Mouse (Mus musculus) embryonic fibroblast, embryonic 13.5 days (primary cell): ENCODE measurements at regions not wholly inside any gene's neighbourhood (a gene's known extent, or its start where the extent isn't known, plus 50 kb on each side); places are given as distances from the start of the nearest gene placed in this dataset.

ENCODE experiments used
- CTCF ChIP-seq: IDR thresholded peaks from 2 replicates; pipeline ENCODE4 v1.5.1; 2011; ENCODE audit warnings: mild to moderate bottlenecking, control low read depth, low read length, moderate library complexity, borderline replicate concordance; ENCODE audit not compliant: insufficient read depth
- POLR2A ChIP-seq: IDR thresholded peaks from 2 replicates; pipeline ENCODE4 v1.6.1; 2011; ENCODE audit warnings: low read depth, mild to moderate bottlenecking, control low read depth, low read length, moderate library complexity

DNA sequence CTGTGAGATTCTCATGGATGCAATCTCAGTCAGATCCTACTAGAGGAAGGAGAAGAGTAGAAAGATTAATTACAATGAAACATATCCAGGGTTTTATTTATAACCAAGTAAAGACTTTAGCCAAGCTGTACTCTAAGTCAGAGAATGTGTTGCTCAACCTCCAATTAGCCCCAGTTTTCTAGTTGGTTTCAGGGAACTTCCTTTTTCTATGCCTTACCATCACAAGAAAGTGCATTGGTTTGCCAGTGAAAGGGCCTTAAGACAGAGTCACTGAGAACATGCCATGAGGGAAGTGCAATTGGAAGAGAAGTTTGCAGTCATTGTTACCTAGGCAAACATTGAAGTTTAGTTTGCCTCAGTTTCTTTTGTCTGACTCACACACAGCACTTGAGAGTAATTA is 229.8 kb upstream of the B430305J03Rik start:
- no peak for TF ChIP-seq CTCF
- no peak for TF ChIP-seq POLR2A
